Mouse (Mus musculus) erythroblast, embryonic 14.5 days (primary cell): Measurements from ENCODE around the gene Tcirg1.

Experiments used
- GATA1 ChIP-seq: IDR thresholded peaks from 2 replicates; pipeline ENCODE4 v1.6.1; 2012; ENCODE audit warnings: low read length, inconsistent platforms, mixed read lengths
- TAL1 ChIP-seq: IDR thresholded peaks from 3 replicates; pipeline ENCODE4 v1.6.1; 2012; ENCODE audit warnings: low read length, inconsistent platforms, mixed read lengths

DNA sequence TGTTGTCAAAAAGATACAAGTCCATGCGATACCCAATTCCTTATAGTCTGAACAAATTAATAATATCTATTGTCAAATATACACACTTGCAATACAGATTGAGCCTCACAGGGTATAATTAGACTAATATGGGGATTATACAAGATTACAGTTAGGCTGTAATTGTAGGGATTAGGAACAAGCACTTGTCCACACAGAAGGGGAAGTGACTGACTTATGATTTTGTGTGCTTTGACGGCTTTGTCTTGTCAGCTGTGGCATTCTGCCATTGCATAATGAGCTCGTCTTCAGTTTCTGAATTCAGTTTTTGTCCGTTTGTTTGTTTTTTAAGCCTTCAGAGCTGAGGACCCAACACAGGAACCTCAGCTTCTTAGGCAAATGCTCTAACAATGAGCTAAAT lies 24.7 kb downstream of the Tcirg1 start:
- no peak for TF ChIP-seq TAL1
- TF ChIP-seq GATA1, result no peak
